Mouse (Mus musculus) limb, embryonic 15.5 days (tissue): ENCODE results near the gene Safb. TPM values are rescaled to one million over a fixed set of nuclear protein-coding genes. Genes with fewer than 3 reads are reported as not detected.
"Not testable (repeated sequence)": the region's sequence is repeated elsewhere in the genome, so short reads cannot be mapped to it uniquely, and the experiment has no call there.

Experiments
- ATAC-seq: fragments of 200-750 bp; cut with Nextera tagmentation; 2 replicates; pipeline ENCODE4 v1.8.0; 2017; ENCODE audit warnings: low read depth, moderate TSS enrichment; ENCODE audit not compliant: insufficient number of reproducible peaks, low FRiP score, low TSS enrichment
- H3K27ac ChIP-seq: fragments of 300-500 bp; sonication (generic); 2 replicates; pipeline ENCODE4 v1.5.1; 2015; ENCODE audit warnings: moderate library complexity, mild to moderate bottlenecking, inconsistent platforms
- H3K27me3 ChIP-seq: fragments of 300-500 bp; sonication (generic); 2 replicates; pipeline ENCODE4 v1.6.1; 2015; ENCODE audit warnings: inconsistent platforms
- H3K36me3 ChIP-seq: fragments of 300-500 bp; sonication (generic); 2 replicates; pipeline ENCODE4 v1.6.1; 2015; ENCODE audit warnings: inconsistent platforms
- H3K4me1 ChIP-seq: fragments of 300-500 bp; sonication (generic); 2 replicates; pipeline ENCODE4 v1.6.1; 2015; ENCODE audit warnings: inconsistent platforms
- H3K4me2 ChIP-seq: fragments of 300-500 bp; sonication (generic); 2 replicates; pipeline ENCODE4 v1.6.1; 2015; ENCODE audit warnings: mild to moderate bottlenecking, inconsistent platforms
- H3K4me3 ChIP-seq: fragments of 300-500 bp; sonication (generic); 2 replicates; pipeline ENCODE4 v1.5.1; 2015; ENCODE audit warnings: mild to moderate bottlenecking, inconsistent platforms
- H3K9ac ChIP-seq: fragments of 300-500 bp; sonication (generic); 2 replicates; pipeline ENCODE4 v1.6.1; 2015; ENCODE audit warnings: inconsistent platforms
- H3K9me3 ChIP-seq: fragments of 300-500 bp; sonication (generic); 2 replicates; pipeline ENCODE4 v1.6.1; 2016; ENCODE audit warnings: inconsistent platforms
- WGBS: fragments of 180-500 bp; shearing (Covaris S2); methylation state at CpG from one replicate; pipeline ENCODE4 v1.1.7; 2015; 5-methylcytosine and 5-hydroxymethylcytosine counted together
- polyA plus RNA-seq: library from polyadenylated mRNA; unstranded; fragments of >200 nt; fragmentation: Nextera tagmentation; extraction: Ambion mirVana; gene quantifications from 2 replicates; pipeline ENCODE4 v1.2.1, GENCODE M21; 2015

The Safb gene
- polyA plus RNA-seq, 1 experiment from 2014 or later: 80.6 TPM

GRCm38 (mm10) chr17:56629800-56630781, 45.5 kb downstream of the Safb start:
- not testable (repeated sequence) for H3K4me2 ChIP-seq, H3K27ac ChIP-seq, H3K36me3 ChIP-seq, H3K27me3 ChIP-seq, H3K9me3 ChIP-seq, ATAC-seq, H3K9ac ChIP-seq, H3K4me3 ChIP-seq
- peaks cover 25% of the 10 kb centered on the region for H3K4me1 ChIP-seq
- 85% methylated on average over 27 of the region's 27 CpGs for WGBS

DNA sequence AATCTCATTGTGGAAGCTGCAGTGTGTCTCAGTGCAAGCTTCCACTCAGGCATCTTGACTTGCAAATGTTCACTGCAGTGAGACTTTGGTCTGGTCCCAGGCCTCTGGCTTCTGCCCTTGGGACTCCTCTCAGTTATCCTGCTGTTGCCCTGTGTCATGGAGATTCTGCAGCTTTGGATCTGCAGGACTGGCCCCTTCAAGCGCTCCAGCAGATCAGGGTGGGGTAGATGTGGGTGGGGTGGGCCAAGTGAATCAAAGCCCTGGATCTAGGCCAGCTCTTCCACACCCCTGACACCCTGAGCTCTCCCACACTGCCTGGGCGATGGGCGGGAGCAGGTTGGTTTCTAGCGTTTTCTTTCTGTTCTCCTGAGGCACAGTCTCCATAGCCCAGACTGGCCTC, 47.2 kb downstream of the Safb start:
- no peaks in the 10 kb centered on the region for H3K9me3 ChIP-seq
- 56% methylated on average over 4 of the region's 4 CpGs for WGBS
- no peak for ATAC-seq

GRCm38 (mm10) chr17:56634023-56634422, 49.4 kb downstream of the Safb start:
- no peak for ATAC-seq
- H3K4me1 ChIP-seq: no peaks in the 10 kb centered on the region

More for the DNA sequence above, 47.2 kb downstream of the Safb start:
- Histone ChIP-seq H3K36me3 (no peaks in the 10 kb centered on the region), H3K9ac (no peak overlapping the region), H3K27ac (no peak overlapping the region), H3K27me3 (no peaks in the 10 kb centered on the region), H3K4me2 (no peak overlapping the region), H3K4me3 (no peak overlapping the region), H3K4me1 (peaks cover 12% of the 10 kb centered on the region)

GRCm38 (mm10) chr17:56643237-56643636, 58.6 kb downstream of the Safb start:
- no peak for ATAC-seq
- Histone ChIP-seq H3K27ac (no peak overlapping the region), H3K4me2 (no peak overlapping the region), H3K4me3 (no peak overlapping the region), H3K9me3 (no peaks in the 10 kb centered on the region), H3K27me3 (no peaks in the 10 kb centered on the region), H3K36me3 (no peaks in the 10 kb centered on the region), H3K4me1 (no peaks in the 10 kb centered on the region), H3K9ac (no peak overlapping the region)
- 74% methylated on average over 4 of the region's 4 CpGs for WGBS

More at GRCm38 (mm10) chr17:56634023-56634422, 49.4 kb downstream of the Safb start:
- Histone ChIP-seq H3K9me3 (no peaks in the 10 kb centered on the region), H3K4me3 (no peak overlapping the region), H3K27ac (no peak overlapping the region), H3K4me2 (no peak overlapping the region), H3K36me3 (no peaks in the 10 kb centered on the region), H3K9ac (no peak overlapping the region), H3K27me3 (no peaks in the 10 kb centered on the region)
- WGBS: 76% methylated on average over 6 of the region's 6 CpGs

GRCm38 (mm10) chr17:56647546-56647945, 62.9 kb downstream of the Safb start:
- Histone ChIP-seq H3K4me3 (no peak overlapping the region), H3K9ac (no peak overlapping the region), H3K4me1 (no peaks in the 10 kb centered on the region), H3K4me2 (no peak overlapping the region), H3K27me3 (no peaks in the 10 kb centered on the region), H3K27ac (no peak overlapping the region), H3K36me3 (no peaks in the 10 kb centered on the region), H3K9me3 (no peaks in the 10 kb centered on the region)
- ATAC-seq: no peak
- 63% methylated on average over 11 of the region's 13 CpGs for WGBS

- Histone ChIP-seq H3K9me3 (no peaks in the 10 kb centered on the region), H3K4me2 (no peak overlapping the region), H3K27me3 (no peaks in the 10 kb centered on the region), H3K4me1 (no peaks in the 10 kb centered on the region), H3K36me3 (no peaks in the 10 kb centered on the region), H3K27ac (no peak overlapping the region), H3K9ac (no peak overlapping the region), H3K4me3 (no peak overlapping the region)
- no peak for ATAC-seq
- WGBS: 39% methylated on average over 10 of the region's 10 CpGs
Observed at GRCm38 (mm10) chr17:56651801-56652200, 67.2 kb downstream of the Safb start.

DNA sequence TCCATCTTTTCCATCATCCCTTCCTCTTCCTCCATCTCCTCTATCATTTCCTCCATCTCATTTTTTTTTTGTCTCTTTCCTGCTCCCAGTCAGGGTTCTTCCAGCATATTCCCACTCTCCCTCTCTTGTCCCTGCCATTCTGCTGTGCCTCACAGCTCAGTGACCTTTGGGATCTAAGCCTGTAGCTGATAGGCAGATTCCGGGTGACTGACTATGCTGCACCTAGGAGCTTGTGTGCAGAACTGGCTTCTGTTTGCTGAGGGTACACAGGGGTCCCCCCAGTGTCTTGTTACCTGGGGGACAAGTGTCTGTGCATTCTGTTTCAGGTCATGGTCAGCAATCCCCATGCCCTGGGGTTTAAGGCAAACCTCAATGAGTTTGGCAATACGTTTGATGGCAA, 70.1 kb downstream of the Safb start:
- Histone ChIP-seq H3K9me3 (no peaks in the 10 kb centered on the region), H3K4me2 (no peak overlapping the region), H3K9ac (no peak overlapping the region), H3K36me3 (no peaks in the 10 kb centered on the region), H3K4me3 (no peak overlapping the region), H3K4me1 (no peaks in the 10 kb centered on the region), H3K27me3 (no peaks in the 10 kb centered on the region), H3K27ac (no peak overlapping the region)
- WGBS: 85% methylated on average over 2 of the region's 2 CpGs
- no peak for ATAC-seq

GRCm38 (mm10) chr17:56655311-56655710, 70.7 kb downstream of the Safb start:
- Histone ChIP-seq H3K27ac (no peak overlapping the region), H3K4me3 (no peak overlapping the region), H3K27me3 (no peaks in the 10 kb centered on the region), H3K4me1 (no peaks in the 10 kb centered on the region), H3K36me3 (no peaks in the 10 kb centered on the region), H3K9me3 (no peaks in the 10 kb centered on the region), H3K9ac (no peak overlapping the region), H3K4me2 (no peak overlapping the region)
- no peak for ATAC-seq
- 77% methylated on average over 3 of the region's 3 CpGs for WGBS

Other genes with a start within 250 kb of the Safb start
- 85.4 and 96.3 TPM in 2 replicates for gene Ptprs, start 108.3 kb upstream of the Safb start, polyA plus RNA-seq
- not detected in 2 replicates for gene Znrf4, start 72.4 kb upstream of the Safb start, polyA plus RNA-seq
- 16.2 and 16.6 TPM in 2 replicates for gene Gm20219, start 30.4 kb upstream of the Safb start, polyA plus RNA-seq
- gene Safb2, start 240 bp upstream of the Safb start, polyA plus RNA-seq: 74.5 and 75.6 TPM in 2 replicates
- 257 and 269 TPM in 2 replicates for gene 2410015M20Rik, start 24.9 kb downstream of the Safb start, polyA plus RNA-seq
- 1,472 and 1,900 TPM in 2 replicates for gene Rpl36, start 28.6 kb downstream of the Safb start, polyA plus RNA-seq
- gene Lonp1, start 42.1 kb downstream of the Safb start, polyA plus RNA-seq: 46.5 and 49.1 TPM in 2 replicates
- 0.17 and 0.57 TPM in 2 replicates for gene Catsperd, start 43.3 kb downstream of the Safb start, polyA plus RNA-seq
- 86.0 and 90.5 TPM in 2 replicates for gene Ranbp3, start 88.5 kb downstream of the Safb start, polyA plus RNA-seq
- gene Ndufa11, start 132.9 kb downstream of the Safb start, polyA plus RNA-seq: 370 and 405 TPM in 2 replicates
- 18.1 and 18.2 TPM in 2 replicates for gene Vmac, start 133.2 kb downstream of the Safb start, polyA plus RNA-seq
- 15.2 and 20.5 TPM in 2 replicates for gene Nrtn, start 172.7 kb downstream of the Safb start, polyA plus RNA-seq
- 43.9 and 45.5 TPM in 2 replicates for gene Dus3l, start 179.9 kb downstream of the Safb start, polyA plus RNA-seq
- 0.72 and 1.00 TPM in 2 replicates for gene Prr22, start 185.4 kb downstream of the Safb start, polyA plus RNA-seq
- 6.0 and 6.1 TPM in 2 replicates for gene Rfx2, start 246.2 kb downstream of the Safb start, polyA plus RNA-seq